Mouse (Mus musculus): ENCODE data around the gene Cd8a.

DNA sequence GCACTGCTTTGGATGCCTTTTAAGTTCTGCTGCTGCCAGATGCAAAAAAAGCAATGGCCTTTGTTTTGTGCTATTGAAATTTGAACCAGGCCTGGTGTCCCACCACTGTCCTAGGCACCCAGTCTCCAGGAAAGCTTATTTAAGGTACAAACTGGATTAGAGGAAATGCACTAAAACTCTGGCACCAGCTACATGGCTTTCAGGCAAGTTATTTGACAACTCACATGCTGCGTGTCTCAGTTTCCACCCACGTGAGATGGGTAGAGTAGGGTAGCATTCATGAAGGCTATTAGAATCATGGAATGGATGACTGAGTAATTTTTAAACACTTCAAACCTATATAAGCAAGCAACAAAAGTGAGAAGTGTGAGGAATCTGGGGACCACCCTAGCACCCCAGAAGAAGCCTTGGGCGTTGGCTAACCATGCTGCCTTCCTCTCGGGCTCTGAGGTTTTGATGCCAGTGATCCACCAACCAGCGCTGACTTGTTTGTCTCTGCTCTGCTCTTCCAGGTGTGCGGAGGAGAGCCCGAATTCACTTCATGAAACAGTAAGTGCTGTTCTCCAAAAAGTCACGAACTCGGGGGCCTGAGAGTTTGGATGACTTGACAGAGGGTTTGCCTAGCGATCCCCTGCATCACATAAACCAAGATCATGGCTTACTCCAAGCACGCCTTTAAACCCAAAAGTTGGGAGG lies 39.5 kb upstream of the Cd8a start:
- TF ChIP-seq GATA1 (IDR thresholded peaks at IDR 0.05; ENCODE audit: borderline replicate concordance, low read length) (no peak), FLI1 (IDR thresholded peaks at IDR 0.05; ENCODE audit: low read length) (no peak)

All from megakaryocyte, embryonic 14.5 days (primary cell).